Mouse (Mus musculus) intestine, embryonic 14.5 days (tissue): Measurements from ENCODE around the gene Capzb. TPM values are rescaled to one million over a fixed set of nuclear protein-coding genes. Genes with fewer than 3 reads are reported as not detected.

Experiments used
- ATAC-seq: fragments of 200-750 bp; cut with Nextera tagmentation; replicated peaks from 2 replicates; pipeline ENCODE4 v1.8.0; 2017; ENCODE audit warnings: low read depth, moderate number of reproducible peaks, moderate TSS enrichment, moderate library complexity; ENCODE audit not compliant: low FRiP score, low TSS enrichment
- DNase-seq: peaks from one replicate; pipeline ENCODE4 v3.0.0-alpha.2; 2018; ENCODE audit warnings: low spot score
- H3K27ac ChIP-seq: fragments of 300-500 bp; sonication (generic); 2 replicates; pipeline ENCODE4 v1.5.1; 2014; ENCODE audit warnings: low read depth, mild to moderate bottlenecking, control low read depth
- H3K27me3 ChIP-seq: fragments of 300-500 bp; sonication (generic); replicated peaks from 2 replicates; pipeline ENCODE4 v1.6.1; 2014; ENCODE audit warnings: low read length, control low read depth; ENCODE audit not compliant: control insufficient read depth, insufficient read depth
- H3K36me3 ChIP-seq: fragments of 300-500 bp; sonication (generic); 2 replicates; pipeline ENCODE4 v1.6.1; 2014; ENCODE audit warnings: low read length, control low read depth; ENCODE audit not compliant: control insufficient read depth, insufficient read depth
- H3K4me1 ChIP-seq: fragments of 300-500 bp; sonication (generic); replicated peaks from 2 replicates; pipeline ENCODE4 v1.6.1; 2014; ENCODE audit warnings: low read length, control low read depth, mixed read lengths; ENCODE audit not compliant: control insufficient read depth, insufficient read depth
- H3K4me2 ChIP-seq: fragments of 300-500 bp; sonication (generic); 2 replicates; pipeline ENCODE4 v1.6.1; 2014; ENCODE audit warnings: low read length
- H3K4me3 ChIP-seq: fragments of 300-500 bp; sonication (generic); 2 replicates; pipeline ENCODE4 v1.5.1; 2014; ENCODE audit warnings: low read depth, low read length, control low read depth, mixed read lengths
- H3K9ac ChIP-seq: fragments of 300-500 bp; sonication (generic); 2 replicates; pipeline ENCODE4 v1.6.1; 2014; ENCODE audit warnings: mild to moderate bottlenecking, low read length
- H3K9me3 ChIP-seq: fragments of 300-500 bp; sonication (generic); 2 replicates; pipeline ENCODE4 v1.6.1; 2016; ENCODE audit warnings: low read length, control low read depth; ENCODE audit not compliant: control insufficient read depth
- WGBS: fragments of 180-500 bp; shearing (Covaris S2); extraction: QIAGEN DNeasy Blood & Tissue Kit; methylation state at CpG from one replicate; pipeline ENCODE4 v1.1.7; 2014; 5-methylcytosine and 5-hydroxymethylcytosine counted together
- polyA plus RNA-seq: library from polyadenylated mRNA; unstranded; fragments of >200 nt; fragmentation: Nextera tagmentation; extraction: Ambion mirVana; gene quantifications from 2 replicates; pipeline ENCODE4 v1.2.1, GENCODE M21; 2014

Gene Capzb
- polyA plus RNA-seq, 1 experiment from 2014 or later = 313 TPM

DNA sequence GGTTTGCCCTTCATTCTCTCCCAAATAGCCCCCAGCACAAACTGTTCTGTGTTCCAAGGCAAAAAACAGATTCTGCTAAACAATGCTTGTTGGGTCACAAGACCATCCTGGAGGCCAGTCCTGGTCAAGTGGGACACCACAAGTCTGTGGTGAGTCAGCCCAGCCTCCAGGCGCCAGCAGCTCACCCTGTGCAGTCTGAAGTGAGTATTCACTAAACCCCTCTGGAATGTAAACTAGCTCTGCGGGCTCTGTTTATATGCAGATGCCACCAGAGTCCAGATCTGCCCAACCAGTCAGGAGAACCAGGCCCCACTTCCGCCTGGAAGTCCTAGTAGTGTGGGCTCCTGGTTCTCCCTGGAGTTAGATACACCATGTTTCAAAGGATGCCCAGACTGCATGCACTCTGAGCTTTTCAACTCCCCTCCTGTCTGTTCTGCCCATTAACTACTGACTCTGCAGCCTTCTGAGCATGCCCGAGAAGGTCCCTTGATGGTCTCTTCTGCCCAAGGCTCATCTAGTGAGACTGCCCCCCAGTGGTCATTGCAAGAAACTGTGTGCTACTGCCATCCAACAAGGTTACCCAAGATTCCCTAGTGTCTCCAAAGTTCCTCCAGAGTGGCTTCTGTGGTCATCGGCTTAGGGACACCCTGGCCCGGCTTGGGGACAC, 39.9 kb downstream of the Capzb start:
- 44% methylated on average over 6 of the region's 6 CpGs for WGBS
- ATAC-seq (peak; percentile 31; the same call in 1 of the 2 replicates), DNase-seq (no peak)
- no peaks in the 10 kb centered on the region for H3K9me3 ChIP-seq
- H3K4me1 ChIP-seq = peaks cover 37% of the 10 kb centered on the region
- H3K4me2 ChIP-seq = no peak overlapping the region
- H3K36me3 ChIP-seq = peaks cover 3% of the 10 kb centered on the region; the same call in 1 of the 2 replicates
- no peak overlapping the region for H3K4me3 ChIP-seq
- H3K9ac ChIP-seq = no peak overlapping the region
- H3K27ac ChIP-seq = peak overlapping the region; percentile 28; the same call in 1 of the 2 replicates
- no peaks in the 10 kb centered on the region for H3K27me3 ChIP-seq

DNA sequence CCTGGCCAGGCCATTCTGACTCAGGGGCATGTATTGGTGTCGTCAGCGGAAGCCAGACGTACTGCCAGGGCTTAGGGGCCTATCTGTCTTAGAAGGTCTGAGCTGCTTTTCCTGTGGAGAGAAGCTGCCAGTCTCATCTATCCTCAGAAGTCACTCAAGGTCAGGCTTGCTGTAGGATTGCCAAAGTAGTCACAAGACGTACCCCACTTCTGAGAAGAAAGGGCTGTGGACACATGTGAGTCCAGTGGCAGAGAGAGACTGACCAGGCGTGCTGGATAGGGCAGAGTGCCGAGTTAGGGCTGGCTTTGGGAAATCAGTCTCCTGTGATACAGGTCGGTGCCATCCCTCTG, 40.4 kb downstream of the Capzb start:
- Histone ChIP-seq H3K4me3 (no peak overlapping the region), H3K4me1 (peaks cover 37% of the 10 kb centered on the region), H3K36me3 (peaks cover 3% of the 10 kb centered on the region; the same call in 1 of the 2 replicates), H3K27ac (no peak overlapping the region), H3K27me3 (no peaks in the 10 kb centered on the region), H3K4me2 (no peak overlapping the region), H3K9me3 (no peaks in the 10 kb centered on the region), H3K9ac (no peak overlapping the region)
- DNase-seq (no peak), ATAC-seq (no peak)
- WGBS = 82% methylated on average over 7 of the region's 7 CpGs

DNA sequence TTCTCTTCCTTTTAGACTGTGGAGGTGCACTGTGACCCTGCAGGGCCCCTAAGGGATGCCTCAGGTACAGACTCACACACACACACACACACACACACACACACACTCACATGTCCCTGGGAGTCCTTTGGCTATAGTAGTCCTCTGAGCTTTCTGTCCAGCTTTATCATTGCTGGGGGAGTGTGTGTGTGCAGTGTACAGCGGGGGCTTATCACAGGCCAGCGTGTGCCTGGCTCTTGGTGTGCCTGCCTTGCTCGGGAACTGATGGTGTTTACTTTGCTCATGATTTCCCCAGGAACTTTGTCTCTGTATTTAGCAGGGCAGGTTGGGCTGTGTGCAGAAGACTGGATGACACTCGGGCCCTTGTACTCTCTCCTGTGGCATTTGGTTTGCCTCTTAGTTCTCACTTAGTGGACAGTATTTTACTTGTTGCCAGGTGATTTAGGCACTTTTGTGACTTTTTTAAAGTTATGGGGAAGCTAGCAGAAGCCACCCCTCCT, 41.1 kb downstream of the Capzb start:
- Histone ChIP-seq H3K4me3 (no peak overlapping the region), H3K9ac (no peak overlapping the region), H3K9me3 (no peaks in the 10 kb centered on the region), H3K4me1 (peaks cover 37% of the 10 kb centered on the region), H3K4me2 (no peak overlapping the region), H3K36me3 (peaks cover 8% of the 10 kb centered on the region; the same call in 1 of the 2 replicates), H3K27ac (no peak overlapping the region; the same call in 1 of the 2 replicates), H3K27me3 (no peaks in the 10 kb centered on the region)
- ATAC-seq (no peak), DNase-seq (no peak)
- WGBS = 33% methylated on average over 4 of the region's 4 CpGs

DNA sequence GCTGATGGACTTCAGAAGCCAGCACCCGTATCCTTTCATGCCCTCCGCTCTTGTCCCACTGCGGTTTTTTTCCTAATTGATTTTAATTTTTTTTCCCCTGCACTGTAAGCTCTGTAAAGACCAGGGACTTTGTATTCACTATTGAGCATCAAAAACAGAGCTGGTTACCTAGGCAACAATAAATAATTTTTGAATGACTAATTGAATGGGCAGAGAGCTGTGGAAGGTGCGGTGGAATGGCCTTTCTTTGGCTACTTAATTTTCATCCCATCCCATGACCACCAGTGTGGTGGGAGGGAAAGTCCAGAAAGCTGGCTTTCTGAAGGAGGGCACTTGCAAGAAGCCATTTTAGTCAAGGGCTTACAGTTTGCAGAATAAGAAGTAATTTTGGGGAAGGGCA, 41.6 kb downstream of the Capzb start:
- no peak overlapping the region for H3K27ac ChIP-seq
- H3K9ac ChIP-seq = no peak overlapping the region
- 86% methylated on average over 4 of the region's 4 CpGs for WGBS
- ATAC-seq (no peak), DNase-seq (no peak)
- H3K4me1 ChIP-seq = peaks cover 37% of the 10 kb centered on the region
- H3K4me2 ChIP-seq = no peak overlapping the region
- H3K27me3 ChIP-seq = no peaks in the 10 kb centered on the region
- no peak overlapping the region for H3K4me3 ChIP-seq
- no peaks in the 10 kb centered on the region for H3K9me3 ChIP-seq
- H3K36me3 ChIP-seq = peaks cover 13% of the 10 kb centered on the region

DNA sequence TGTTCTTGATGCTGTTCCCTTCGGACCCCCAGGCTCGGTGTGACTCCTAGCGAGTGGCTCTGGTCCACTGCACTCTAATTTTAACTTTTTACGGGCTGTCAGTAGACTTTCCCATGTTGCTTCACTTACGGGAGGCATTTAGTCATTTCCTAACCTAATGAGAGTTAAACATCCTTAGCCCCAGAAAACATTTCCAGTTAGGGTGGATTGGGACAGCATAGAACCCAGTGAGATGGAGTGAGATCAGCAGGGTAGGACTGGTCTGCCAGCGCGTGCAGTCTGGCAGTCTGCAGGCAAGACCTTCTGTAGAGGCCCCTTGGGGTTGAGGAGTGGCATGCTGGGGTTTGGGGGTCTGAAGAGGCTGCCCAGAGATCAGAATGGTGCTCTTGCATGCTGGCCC, 42.9 kb downstream of the Capzb start:
- no peak overlapping the region for H3K9ac ChIP-seq
- H3K4me3 ChIP-seq = no peak overlapping the region
- peaks cover 26% of the 10 kb centered on the region for H3K36me3 ChIP-seq
- no peaks in the 10 kb centered on the region for H3K9me3 ChIP-seq
- ATAC-seq (no peak), DNase-seq (no peak)
- no peaks in the 10 kb centered on the region for H3K27me3 ChIP-seq
- no peak overlapping the region for H3K4me2 ChIP-seq
- no peak overlapping the region for H3K27ac ChIP-seq
- 92% methylated on average over 7 of the region's 7 CpGs for WGBS
- peaks cover 26% of the 10 kb centered on the region for H3K4me1 ChIP-seq

DNA sequence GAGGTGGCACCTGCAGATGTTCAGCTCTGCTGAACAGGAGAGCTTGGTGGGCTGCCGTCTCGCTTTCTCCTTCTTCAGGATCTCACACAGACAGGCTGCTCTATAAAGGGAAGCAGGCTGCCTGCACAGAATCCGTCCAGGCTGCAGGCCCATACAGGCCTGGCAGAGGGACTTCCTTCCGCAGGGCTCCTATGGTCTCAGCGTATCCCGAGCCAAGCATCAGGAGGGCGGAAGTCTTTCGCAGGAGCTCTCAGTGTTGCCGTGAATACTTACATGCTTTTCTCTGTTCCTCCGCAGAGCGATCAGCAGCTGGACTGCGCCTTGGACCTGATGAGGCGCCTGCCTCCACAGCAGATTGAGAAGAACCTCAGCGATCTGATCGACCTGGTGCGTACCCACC, 45.9 kb downstream of the Capzb start:
- H3K4me3 ChIP-seq = no peak overlapping the region
- H3K4me2 ChIP-seq = no peak overlapping the region
- ATAC-seq (no peak), DNase-seq (no peak)
- H3K27me3 ChIP-seq = no peaks in the 10 kb centered on the region
- peaks cover 8% of the 10 kb centered on the region; the same call in 1 of the 2 replicates for H3K4me1 ChIP-seq
- 0 out of 2 replicates have a peak overlapping the region, but pooled peaks have one; percentile 11 for H3K27ac ChIP-seq
- H3K9ac ChIP-seq = no peak overlapping the region
- 73% methylated on average over 16 of the region's 16 CpGs for WGBS
- no peaks in the 10 kb centered on the region for H3K9me3 ChIP-seq
- H3K36me3 ChIP-seq = peaks cover 51% of the 10 kb centered on the region

DNA sequence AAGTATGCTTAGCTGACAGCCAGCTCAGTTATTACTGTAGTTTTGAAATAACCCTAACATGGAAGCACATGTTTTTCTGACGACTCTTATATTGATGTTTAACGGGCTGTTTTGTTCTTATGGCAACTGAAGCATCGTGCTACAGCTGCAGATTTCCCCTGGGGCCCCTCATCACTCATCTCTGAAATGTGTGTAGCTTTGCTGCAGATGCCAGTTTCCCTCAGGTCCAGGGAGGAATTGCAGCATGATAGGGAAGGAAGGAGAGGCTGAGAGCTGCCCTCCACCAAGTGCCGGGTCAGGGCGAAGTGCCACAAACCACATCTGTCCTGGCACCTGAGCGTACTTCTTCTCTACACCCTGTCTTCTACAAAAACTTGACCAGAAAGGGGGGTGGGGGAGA, 47.6 kb downstream of the Capzb start:
- WGBS = 79% methylated on average over 6 of the region's 6 CpGs
- Histone ChIP-seq H3K4me2 (no peak overlapping the region), H3K9ac (no peak overlapping the region), H3K9me3 (no peaks in the 10 kb centered on the region), H3K27me3 (no peaks in the 10 kb centered on the region), H3K4me3 (no peak overlapping the region), H3K36me3 (peaks cover 57% of the 10 kb centered on the region), H3K27ac (no peak overlapping the region), H3K4me1 (peaks cover 3% of the 10 kb centered on the region; the same call in 1 of the 2 replicates)
- ATAC-seq (no peak), DNase-seq (no peak)

DNA sequence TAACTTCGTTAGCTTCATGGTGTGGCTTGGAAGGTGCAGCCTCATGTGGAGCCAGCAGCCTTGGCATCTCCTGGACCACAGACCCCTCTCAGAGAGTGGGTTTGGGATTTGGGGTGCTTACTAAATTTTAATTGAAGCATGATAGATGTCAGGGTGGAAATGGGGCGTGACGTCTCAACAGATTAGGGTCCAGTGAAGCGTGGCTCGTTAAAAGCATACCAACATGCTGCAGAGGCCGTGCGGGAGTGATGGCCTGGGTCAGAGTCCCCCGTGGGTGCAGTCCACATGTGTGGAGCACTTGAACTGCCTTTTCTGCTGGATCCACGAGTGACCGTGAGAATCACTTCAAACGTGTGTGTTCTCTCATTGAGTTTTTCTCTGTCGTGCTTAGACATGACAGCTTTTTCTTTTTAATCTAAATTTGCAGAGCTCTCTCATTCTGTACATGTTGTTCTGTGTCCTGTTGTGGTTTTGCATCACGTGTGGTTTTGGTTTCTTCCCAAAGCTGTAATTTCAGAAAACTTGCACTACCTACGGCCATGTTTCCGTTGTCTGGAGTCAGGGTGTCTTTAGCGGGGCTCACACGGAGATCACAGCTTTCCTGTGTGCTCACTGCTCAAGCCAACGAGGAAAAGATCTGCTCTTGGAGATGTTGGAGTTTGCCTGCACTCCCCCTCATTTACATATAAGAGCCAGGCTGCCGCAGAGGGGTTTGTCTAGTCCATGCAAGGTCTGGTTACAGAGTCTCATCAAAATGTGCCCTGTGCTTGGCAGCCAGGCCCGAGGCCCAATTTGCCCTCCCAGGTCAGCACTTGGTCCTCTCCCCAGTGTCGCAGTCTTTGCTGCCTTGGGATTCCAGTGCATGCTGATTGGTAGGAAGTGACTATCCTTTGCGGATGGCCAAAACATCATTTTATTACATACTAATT, 49.2 kb downstream of the Capzb start:
- no peak for DNase-seq
- peaks cover 59% of the 10 kb centered on the region for H3K36me3 ChIP-seq
- no peaks in the 10 kb centered on the region for H3K9me3 ChIP-seq
- H3K4me3 ChIP-seq = no peak overlapping the region
- no peak overlapping the region for H3K4me2 ChIP-seq
- H3K4me1 ChIP-seq = peaks cover 3% of the 10 kb centered on the region; the same call in 1 of the 2 replicates
- WGBS = 83% methylated on average over 22 of the region's 22 CpGs
- no peak overlapping the region for H3K9ac ChIP-seq
- H3K27ac ChIP-seq = no peak overlapping the region
- ATAC-seq = no peak
- no peaks in the 10 kb centered on the region for H3K27me3 ChIP-seq
